ENCODE assay signal across 17 mouse cellular contexts in the genomic region with DNA sequence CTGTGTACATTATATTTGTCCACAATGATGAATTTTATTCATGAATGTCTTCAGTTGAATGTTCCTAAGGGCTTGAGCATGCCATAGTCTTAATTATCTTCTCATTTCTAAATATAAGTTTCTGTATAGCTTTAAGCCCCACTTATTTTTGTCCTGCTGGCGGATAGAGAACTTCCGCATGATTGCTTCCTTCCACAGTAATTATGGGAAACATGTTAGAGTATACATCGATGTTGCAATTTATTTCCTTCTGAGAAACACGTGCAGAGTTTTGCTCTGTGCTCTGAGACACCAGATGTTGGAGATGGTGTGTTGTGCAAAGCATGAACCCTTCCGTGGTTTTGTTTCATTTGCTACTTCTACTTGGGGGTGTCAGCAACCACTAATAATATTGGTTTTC.
"Had no signal": no experiment of that assay in that cellular context is flagged by ENCODE, and none has a peak within 500 bp of the region (broad histone marks: within the 10 kb centered on the region; RNA-seq: fewer than 3 reads in every experiment).

No protein-coding gene starts in this region.

- H3K4me2 ChIP-seq: liver, embryonic 15.5 days; lung, embryonic 15.5 days; midbrain, embryonic 12.5 days; neural tube, embryonic 12.5 days had no signal

- H3K9ac ChIP-seq: liver, embryonic 15.5 days; liver, postnatal 0 days; lung, embryonic 15.5 days; midbrain, embryonic 12.5 days; neural tube, embryonic 12.5 days had no signal

- H3K4me3 ChIP-seq: liver, embryonic 15.5 days; lung, embryonic 15.5 days; midbrain, embryonic 10.5 days; midbrain, embryonic 12.5 days; neural tube, embryonic 12.5 days had no signal

- H3K4me1 ChIP-seq: liver, embryonic 15.5 days; lung, embryonic 15.5 days; midbrain, embryonic 10.5 days; midbrain, embryonic 12.5 days; neural tube, embryonic 12.5 days had no signal

- H3K36me3 ChIP-seq: liver, embryonic 15.5 days; lung, embryonic 15.5 days; midbrain, embryonic 10.5 days; midbrain, embryonic 12.5 days; neural tube, embryonic 12.5 days had no signal

- DNase-seq: liver, postnatal 0 days; lung, adult 2 months; lung, postnatal 14 days; lung, postnatal 4 days; midbrain, embryonic 14.5 days; right cerebral cortex, postnatal 14 days; spleen, adult 18-20 months; thymus, adult 18-20 months; thymus, postnatal 14 days; thymus, postnatal 36 days had no signal

- H3K9me3 ChIP-seq: liver, embryonic 15.5 days; lung, embryonic 15.5 days; midbrain, embryonic 10.5 days; midbrain, embryonic 12.5 days; neural tube, embryonic 12.5 days had no signal

- H3K27me3 ChIP-seq: liver, embryonic 15.5 days; lung, embryonic 15.5 days; midbrain, embryonic 12.5 days; neural tube, embryonic 12.5 days had no signal

- H3K27ac ChIP-seq: liver, embryonic 15.5 days; lung, embryonic 15.5 days; midbrain, embryonic 10.5 days; midbrain, embryonic 12.5 days; neural tube, embryonic 12.5 days had no signal

- ATAC-seq: liver, postnatal 0 days; lung, postnatal 0 days; midbrain, embryonic 16.5 days had no signal
